Mouse (Mus musculus) lung, adult 2 months (tissue): ENCODE data around the gene Naa80. TPM values are rescaled to one million over a fixed set of nuclear protein-coding genes. Genes with fewer than 3 reads are reported as not detected.

Experiments used
- DNase-seq: peaks from one replicate; pipeline ENCODE4 v3.0.0; 2022
- H3K4me1 ChIP-seq: fragments of 200-500 bp; 2 replicates; pipeline ENCODE4 v1.6.1; 2011; ENCODE audit warnings: low read length; ENCODE audit not compliant: control insufficient read depth, insufficient read depth
- H3K4me3 ChIP-seq: fragments of 200-500 bp; replicated peaks from 2 replicates; pipeline ENCODE3; 2011; ENCODE audit warnings: low read depth, mild to moderate bottlenecking, control low read depth, low read length; ENCODE audit errors: extremely low read depth
- CTCF ChIP-seq: fragments of 200-500 bp; IDR thresholded peaks from 2 replicates; pipeline ENCODE4 v1.5.1; 2011; ENCODE audit warnings: mild to moderate bottlenecking, low read length, control low read depth; ENCODE audit not compliant: insufficient read depth
- POLR2A ChIP-seq: fragments of 200-500 bp; IDR thresholded peaks from 2 replicates; pipeline ENCODE4 v1.6.1; 2011; ENCODE audit warnings: low read depth, mild to moderate bottlenecking, control low read depth, low read length, borderline replicate concordance; ENCODE audit errors: extremely low read depth
- WGBS: fragments of 180-500 bp; shearing (Covaris S2); methylation state at CpG from one replicate; pipeline ENCODE4 v1.1.7; 2018; 5-methylcytosine and 5-hydroxymethylcytosine counted together
- polyA plus RNA-seq: library from polyadenylated mRNA; depleted of rRNA; stranded (reverse); fragments of >200 nt; gene quantifications from 2 replicates; pipeline ENCODE4 v1.2.3, GENCODE M21; 2012

The Naa80 gene
- polyA plus RNA-seq, 1 experiment = 87.8 TPM

GRCm38 (mm10) chr9:107542721-107543120, 36.0 kb upstream of the Naa80 start:
- DNase-seq = no peak
- TF ChIP-seq POLR2A = no peak
- TF ChIP-seq CTCF = no peak
- no peak overlapping the region for H3K4me3 ChIP-seq
- 32% methylated on average over 8 of the region's 8 CpGs for WGBS
- H3K4me1 ChIP-seq = peaks cover 9% of the 10 kb centered on the region; the same call in 1 of the 2 replicates

- DNase-seq = no peak
- Histone ChIP-seq H3K4me1 (peaks cover 9% of the 10 kb centered on the region; the same call in 1 of the 2 replicates), H3K4me3 (no peak overlapping the region)
- 88% methylated on average over 11 of the region's 11 CpGs for WGBS
- TF ChIP-seq CTCF (no peak), POLR2A (no peak)
Observed at GRCm38 (mm10) chr9:107543299-107543698, 35.4 kb upstream of the Naa80 start.

DNA sequence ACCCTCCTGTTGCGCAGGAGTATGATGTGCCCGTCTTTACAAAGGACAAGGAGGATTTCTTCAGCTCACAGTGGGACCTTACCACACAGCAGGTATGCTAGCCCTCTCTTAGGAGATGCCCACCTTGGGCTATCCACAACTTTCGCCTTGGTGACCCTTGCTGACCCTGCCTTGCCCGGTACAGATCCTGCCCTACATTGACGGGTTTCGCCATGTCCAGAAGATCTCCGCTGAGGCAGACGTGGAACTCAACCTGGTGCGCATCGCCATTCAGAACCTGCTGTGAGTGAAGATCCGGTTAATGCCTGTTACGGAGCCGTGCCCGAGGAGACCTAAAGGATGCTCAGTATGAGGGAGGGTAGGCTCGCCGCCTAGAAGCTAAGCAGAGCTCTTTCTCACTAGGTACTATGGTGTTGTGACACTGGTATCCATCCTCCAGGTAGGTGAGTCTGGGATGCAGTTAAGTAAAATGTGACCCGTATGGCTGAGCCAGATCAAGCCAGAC, 34.4 kb upstream of the Naa80 start:
- no peak for DNase-seq
- no peak for TF ChIP-seq CTCF
- WGBS = 94% methylated on average over 17 of the region's 17 CpGs
- Histone ChIP-seq H3K4me1 (peaks cover 9% of the 10 kb centered on the region; the same call in 1 of the 2 replicates), H3K4me3 (no peak overlapping the region)

GRCm38 (mm10) chr9:107544729-107545128, 34.0 kb upstream of the Naa80 start:
- no peak overlapping the region for H3K4me3 ChIP-seq

DNA sequence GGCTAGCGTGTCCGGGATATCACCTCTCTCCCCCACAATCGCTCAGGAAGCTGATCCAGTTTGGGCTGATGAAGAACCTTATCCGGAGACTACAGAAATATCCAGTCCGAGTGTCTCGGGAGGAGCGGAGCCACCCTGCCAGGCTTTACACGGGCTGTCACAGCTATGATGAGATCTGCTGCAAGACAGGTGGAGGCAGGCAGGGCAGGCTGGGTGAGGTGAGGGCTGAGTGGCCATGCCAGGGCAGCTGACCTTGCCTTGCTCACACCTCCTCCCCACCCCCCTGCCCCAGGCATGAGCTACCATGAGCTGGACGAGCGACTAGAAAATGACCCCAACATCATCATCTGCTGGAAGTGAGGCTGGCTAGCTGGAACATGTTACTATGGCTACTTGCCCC, 33.5 kb upstream of the Naa80 start:
- TF ChIP-seq POLR2A (no peak), CTCF (no peak)
- peaks cover 9% of the 10 kb centered on the region; the same call in 1 of the 2 replicates for H3K4me1 ChIP-seq
- H3K4me3 ChIP-seq = no peak overlapping the region
- WGBS = 84% methylated on average over 10 of the region's 10 CpGs
- DNase-seq = no peak

More at GRCm38 (mm10) chr9:107544729-107545128, 34.0 kb upstream of the Naa80 start:
- peaks cover 9% of the 10 kb centered on the region; the same call in 1 of the 2 replicates for H3K4me1 ChIP-seq
- no peak for DNase-seq
- 92% methylated on average over 12 of the region's 12 CpGs for WGBS
- TF ChIP-seq CTCF = no peak
- no peak for TF ChIP-seq POLR2A

DNA sequence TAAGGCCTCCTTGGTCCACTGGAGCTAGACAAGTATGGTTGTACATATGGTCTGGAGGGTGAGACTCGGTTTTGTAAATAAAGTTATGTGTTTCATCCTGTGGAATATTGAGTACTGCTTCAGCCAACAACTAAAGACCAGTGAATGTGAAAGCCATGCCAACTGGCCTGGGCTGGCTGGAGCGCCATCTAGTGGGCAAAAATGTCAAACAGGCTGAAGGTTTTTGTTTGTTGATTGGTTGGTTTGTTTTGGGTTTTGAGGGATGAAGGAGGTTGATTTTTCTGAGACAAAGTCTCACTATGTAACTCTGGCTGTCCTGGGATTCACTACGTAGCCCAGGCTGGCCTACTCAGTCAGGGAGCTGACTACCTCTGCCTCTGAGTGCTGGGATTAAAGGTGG, 33.1 kb upstream of the Naa80 start:
- DNase-seq = peak; percentile 72
- TF ChIP-seq POLR2A = no peak
- peak; percentile 87 for TF ChIP-seq CTCF
- Histone ChIP-seq H3K4me1 (peaks cover 10% of the 10 kb centered on the region), H3K4me3 (no peak overlapping the region)
- WGBS = 12% methylated on average over 3 of the region's 3 CpGs

- DNase-seq = peak; percentile 82
- Histone ChIP-seq H3K4me3 (no peak within 1 kb of the TSS), H3K4me1 (peaks cover 18% of the 10 kb centered on the region)
- TF ChIP-seq CTCF (no peak), POLR2A (no peak)
- WGBS = 9% methylated on average over 20 of the region's 20 CpGs
Observed at GRCm38 (mm10) chr9:107547026-107547425, 31.7 kb upstream of the Naa80 start, which contains the start of gene Zmynd10. Gene Zmynd10, plus strand, starts transcription at chr9:107547298.

- TF ChIP-seq POLR2A = no peak
- no peak for TF ChIP-seq CTCF
- Histone ChIP-seq H3K4me3 (no peak overlapping the region), H3K4me1 (peaks cover 15% of the 10 kb centered on the region)
- WGBS = 71% methylated on average over 5 of the region's 5 CpGs
- no peak for DNase-seq
Observed at GRCm38 (mm10) chr9:107547957-107548356, 30.7 kb upstream of the Naa80 start.

DNA sequence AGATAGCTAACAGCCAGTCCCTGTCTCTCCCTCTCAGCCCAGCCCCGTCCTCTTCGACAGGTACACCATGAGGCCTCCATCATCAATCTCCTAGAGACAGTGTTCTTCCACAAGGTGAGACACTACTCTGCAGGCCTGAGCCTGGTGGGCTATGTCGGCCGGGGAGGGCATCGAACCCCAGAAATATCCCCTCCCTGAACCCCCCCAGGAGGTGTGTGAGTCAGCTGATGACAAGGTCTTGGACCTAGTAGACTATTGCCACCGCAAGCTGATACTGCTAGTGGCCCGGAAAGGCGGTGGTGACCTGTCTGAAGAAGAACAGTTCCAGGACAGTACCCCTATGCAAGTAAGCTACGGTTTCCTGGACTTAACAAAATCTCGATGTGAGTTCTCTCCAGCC, 29.9 kb upstream of the Naa80 start:
- peaks cover 18% of the 10 kb centered on the region for H3K4me1 ChIP-seq
- no peak for TF ChIP-seq CTCF
- no peak for TF ChIP-seq POLR2A
- 91% methylated on average over 10 of the region's 10 CpGs for WGBS
- H3K4me3 ChIP-seq = no peak overlapping the region
- no peak for DNase-seq

- 84% methylated on average over 20 of the region's 20 CpGs for WGBS
- Histone ChIP-seq H3K4me3 (no peak overlapping the region), H3K4me1 (peaks cover 19% of the 10 kb centered on the region)
- no peak for DNase-seq
- TF ChIP-seq POLR2A (no peak), CTCF (no peak)
Observed at GRCm38 (mm10) chr9:107549297-107550074, 29.2 kb upstream of the Naa80 start.
